Comparison of ENCODE assay signal across 8 mouse cellular contexts in the genomic region with DNA sequence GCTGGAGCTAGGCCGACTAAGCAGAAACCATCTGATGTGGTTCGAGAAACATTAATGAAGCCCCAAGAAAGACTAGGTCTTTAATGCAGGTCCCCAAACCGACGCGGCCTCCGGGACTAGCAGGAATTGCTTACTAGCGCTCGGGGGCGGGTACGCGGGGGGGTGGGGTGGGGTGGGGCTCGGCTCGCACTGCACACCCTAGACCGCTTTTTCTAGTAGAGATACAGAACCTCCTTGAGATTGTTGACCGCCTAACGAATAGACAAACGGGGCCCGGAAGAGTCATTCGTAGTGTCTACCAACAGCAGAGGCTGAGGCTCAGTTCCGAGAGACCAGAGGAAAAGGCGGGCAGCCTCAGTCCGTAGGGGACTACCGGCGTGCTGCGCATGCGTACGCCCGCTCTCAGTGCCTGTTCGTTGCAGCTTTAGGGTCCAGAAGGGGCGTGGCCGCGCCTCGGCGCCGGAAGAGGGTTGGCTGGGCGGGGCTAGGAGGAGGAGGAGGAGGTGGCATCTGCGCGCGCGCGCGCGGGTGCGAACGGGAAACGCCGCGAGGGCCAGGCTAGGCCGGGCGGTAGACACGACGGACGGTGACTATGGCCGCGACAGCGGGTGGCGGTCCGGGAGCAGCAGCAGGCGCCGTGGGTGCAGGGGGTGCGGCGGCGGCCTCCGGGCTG. TPM values are rescaled to one million over a fixed set of nuclear protein-coding genes. Genes with fewer than 3 reads are reported as not detected.
DNase-seq lines count a peak whose midpoint lies in the region; ATAC-seq and TF ChIP-seq lines count a peak whose summit lies in the region.

No protein-coding gene starts in this region.

- TF ChIP-seq CTCF in G1E (IDR thresholded peaks at IDR 0.05; ENCODE audit: low read depth, low read length): no peak
- TF ChIP-seq CTCF in layer of hippocampus, adult 2 months (conservative IDR thresholded peaks at IDR 0.05): no peak
- no peak for TF ChIP-seq CTCF in lung, embryonic 14.5 days (IDR thresholded peaks at IDR 0.05; ENCODE audit: low read depth)
- no peak for TF ChIP-seq CTCF in olfactory bulb, adult 2 months (IDR thresholded peaks at IDR 0.05; ENCODE audit: insufficient read depth, low read depth, low read length)
- TF ChIP-seq CTCF in thymus, adult 2 months (IDR thresholded peaks at IDR 0.05; ENCODE audit: borderline replicate concordance, control insufficient read depth, extremely low read depth, insufficient read depth, low read length, poor library complexity): 0 out of 2 replicates have a peak, but pooled peaks have one; percentile 53

- ATAC-seq in G1E (ENCODE audit: extremely low read depth, insufficient number of reproducible peaks, low FRiP score, poor library complexity, severe bottlenecking): peak; percentile 90
- ATAC-seq in forebrain, embryonic 16.5 days: peak; percentile 97
- peak; percentile 96 for ATAC-seq in lung, embryonic 14.5 days (ENCODE audit: insufficient read depth)

- WGBS in forebrain, embryonic 16.5 days: under 1% methylated on average over 64 of the region's 64 CpGs
- WGBS in lung, embryonic 14.5 days: under 1% methylated on average over 64 of the region's 64 CpGs
- under 1% methylated on average over 64 of the region's 64 CpGs for WGBS in olfactory bulb, adult 2 months
- under 1% methylated on average over 64 of the region's 64 CpGs for WGBS in thymus, adult 2 months

- H3K36me3 ChIP-seq in G1E (replicated peaks): peaks cover 31% of the 10 kb centered on the region
- no peaks in the 10 kb centered on the region for H3K36me3 ChIP-seq in forebrain, embryonic 16.5 days (ENCODE audit: control insufficient read depth, insufficient read depth)
- H3K36me3 ChIP-seq in lung, embryonic 14.5 days (ENCODE audit: insufficient read depth): peaks cover 18% of the 10 kb centered on the region
- H3K36me3 ChIP-seq in thymus, adult 2 months (ENCODE audit: control insufficient read depth, insufficient read depth, low read length): peaks cover 11% of the 10 kb centered on the region

- H3K4me1 ChIP-seq in G1E (ENCODE audit: insufficient read depth, low read depth, low read length): peaks cover 40% of the 10 kb centered on the region
- peaks cover 29% of the 10 kb centered on the region for H3K4me1 ChIP-seq in forebrain, embryonic 16.5 days (replicated peaks; ENCODE audit: control insufficient read depth, insufficient read depth, low read length)
- H3K4me1 ChIP-seq in lung, embryonic 14.5 days (ENCODE audit: insufficient read depth): peaks cover 5% of the 10 kb centered on the region; the same call in 1 of the 2 replicates
- no peaks in the 10 kb centered on the region for H3K4me1 ChIP-seq in olfactory bulb, adult 2 months (ENCODE audit: control insufficient read depth, insufficient read depth, low read length)
- no peaks in the 10 kb centered on the region for H3K4me1 ChIP-seq in thymus, adult 2 months (replicated peaks; ENCODE audit: control insufficient read depth, insufficient read depth, low read length)

- peak overlapping the region; percentile 70 for H3K4me2 ChIP-seq in forebrain, embryonic 16.5 days (ENCODE audit: low read length)
- H3K4me2 ChIP-seq in lung, embryonic 14.5 days: peak overlapping the region; percentile 68

- H3K9me3 ChIP-seq in G1E (replicated peaks): no peaks in the 10 kb centered on the region
- no peaks in the 10 kb centered on the region for H3K9me3 ChIP-seq in forebrain, embryonic 16.5 days (ENCODE audit: control insufficient read depth, low read length)
- H3K9me3 ChIP-seq in lung, embryonic 14.5 days (ENCODE audit: low read depth, low read length): no peaks in the 10 kb centered on the region

- H3K27me3 ChIP-seq in G1E (ENCODE audit: insufficient read depth, low read length): no peaks in the 10 kb centered on the region
- H3K27me3 ChIP-seq in forebrain, embryonic 16.5 days (replicated peaks; ENCODE audit: control insufficient read depth, insufficient read depth, low read length): no peaks in the 10 kb centered on the region
- no peaks in the 10 kb centered on the region for H3K27me3 ChIP-seq in lung, embryonic 14.5 days (ENCODE audit: insufficient read depth, low read length)
- H3K27me3 ChIP-seq in thymus, adult 2 months (ENCODE audit: control insufficient read depth, insufficient read depth, low read length): no peaks in the 10 kb centered on the region

- peak overlapping the region; percentile 99 for H3K9ac ChIP-seq in forebrain, embryonic 16.5 days (replicated peaks; ENCODE audit: low read depth, low read length)
- peak overlapping the region; percentile 98 for H3K9ac ChIP-seq in lung, embryonic 14.5 days

- H3K4me3 ChIP-seq in G1E (ENCODE audit: low read depth, low read length): peak overlapping the region; percentile 80
- H3K4me3 ChIP-seq in forebrain, embryonic 16.5 days (replicated peaks; ENCODE audit: low read length): peak overlapping the region; percentile 98
- H3K4me3 ChIP-seq in layer of hippocampus, adult 2 months: peak overlapping the region; percentile 64
- peak overlapping the region; percentile 93 for H3K4me3 ChIP-seq in lung, embryonic 14.5 days (ENCODE audit: low read depth, low read length)
- peak overlapping the region; percentile 97 for H3K4me3 ChIP-seq in olfactory bulb, adult 2 months (ENCODE audit: insufficient read depth, low read depth, low read length)
- peak overlapping the region; percentile 69 for H3K4me3 ChIP-seq in thymus, adult 2 months (ENCODE audit: control insufficient read depth, insufficient read depth, low read length)

- peak; percentile 93 for TF ChIP-seq POLR2A in olfactory bulb, adult 2 months (IDR thresholded peaks at IDR 0.05; ENCODE audit: insufficient read depth, low read depth, low read length)
- TF ChIP-seq POLR2A in thymus, adult 2 months (IDR thresholded peaks at IDR 0.05; ENCODE audit: control insufficient read depth, extremely low read depth, insufficient read depth, low read length, poor library complexity): peak; percentile 96

- peak overlapping the region; percentile 94 for H3K27ac ChIP-seq in forebrain, embryonic 16.5 days (ENCODE audit: low read length)
- peak overlapping the region; percentile 95 for H3K27ac ChIP-seq in layer of hippocampus, adult 2 months
- H3K27ac ChIP-seq in lung, embryonic 14.5 days (ENCODE audit: low read depth): peak overlapping the region; percentile 93
- H3K27ac ChIP-seq in olfactory bulb, adult 2 months (ENCODE audit: insufficient read depth, low read depth, low read length): peak overlapping the region; percentile 68
- peak overlapping the region; percentile 77 for H3K27ac ChIP-seq in thymus, adult 2 months (ENCODE audit: control insufficient read depth, insufficient read depth, low read length)

- peak; percentile 94 for DNase-seq in G1E (ENCODE audit: low spot score)
- peak; percentile 99 to 100 for DNase-seq in cerebellum, adult 18-20 months
- DNase-seq in heart, postnatal 36 days: peak; percentile 99 to 100
- peak; percentile 99 for DNase-seq in layer of hippocampus, adult 2 months (ENCODE audit: low spot score in 2 of 2)
- peak; percentile 100 for DNase-seq in lung, embryonic 14.5 days
- DNase-seq in thymus, adult 2 months: peak; percentile 100

- intact Hi-C loops in heart, postnatal 36 days (cut with DNase I): no loop called here

RNA-seq across cellular contexts. Expression of a gene that starts 14.0 kb away (rescaled TPM):
- total RNA-seq in G1E (2014; fragmentation: Nextera tagmentation) (61.6 and 64.5 TPM in 2 replicates), G1E (2017) (49.5 and 52.7 TPM in 2 replicates)
- polyA plus RNA-seq in G1E (2012): 20.1 and 23.6 TPM in 2 replicates
- 221 and 253 TPM in 2 replicates for polyA plus RNA-seq in forebrain, embryonic 16.5 days (2015; fragmentation: Nextera tagmentation; extraction: Ambion mirVana)
- 10 to 100 TPM; 57.4 to 60.2 TPM for total RNA-seq in heart, postnatal 36 days (2021)
- 100 to 1,000 TPM; 158 to 163 TPM for total RNA-seq in layer of hippocampus, adult 2 months (2021)
- polyA plus RNA-seq in lung, embryonic 14.5 days (2014; fragmentation: Nextera tagmentation; extraction: Ambion mirVana): 124 and 137 TPM in 2 replicates
- polyA plus RNA-seq in olfactory bulb, adult 2 months (2012; ENCODE audit: insufficient read depth, insufficient read length, low replicate concordance, missing spikeins): not detected in 2 replicates
- 159 and 162 TPM in 2 replicates for polyA plus RNA-seq in thymus, adult 2 months (2012; rRNA removed)

RNA-seq across cellular contexts. Expression of a gene that starts 14.2 kb away (rescaled TPM):
- total RNA-seq in G1E (2014; fragmentation: Nextera tagmentation): 133 and 146 TPM in 2 replicates
- total RNA-seq in G1E (2017): 41.7 and 51.1 TPM in 2 replicates
- 72.8 and 94.5 TPM in 2 replicates for polyA plus RNA-seq in G1E (2012)
- 134 and 143 TPM in 2 replicates for polyA plus RNA-seq in forebrain, embryonic 16.5 days (2015; fragmentation: Nextera tagmentation; extraction: Ambion mirVana)
- 10 to 100 TPM; 23.4 to 27.4 TPM for total RNA-seq in heart, postnatal 36 days (2021)
- 10 to 100 TPM; 59.7 to 60.3 TPM for total RNA-seq in layer of hippocampus, adult 2 months (2021)
- 160 TPM in 2 replicates for polyA plus RNA-seq in lung, embryonic 14.5 days (2014; fragmentation: Nextera tagmentation; extraction: Ambion mirVana)
- 76.6 and 106 TPM in 2 replicates for polyA plus RNA-seq in olfactory bulb, adult 2 months (2012; ENCODE audit: insufficient read depth, insufficient read length, low replicate concordance, missing spikeins)
- 43.8 and 62.1 TPM in 2 replicates for polyA plus RNA-seq in thymus, adult 2 months (2012; rRNA removed)

Comparison
In these comparisons a context has a peak if more than half of its experiments do, and no peak if none do; other contexts are left out.
1. Peak in every context shown above with its lines: DNase-seq, ATAC-seq, H3K4me3 ChIP-seq and H3K27ac ChIP-seq.